Mouse (Mus musculus) right cerebral cortex, postnatal 10 days (tissue): Measurements from ENCODE around the gene Lcp2.

Source experiments
- DNase-seq, 2 experiments: peaks; one replicate each; pipeline ENCODE4 v3.0.0; 2021; ENCODE audit warnings: low spot score in 2 of 2

The Lcp2 gene

DNA sequence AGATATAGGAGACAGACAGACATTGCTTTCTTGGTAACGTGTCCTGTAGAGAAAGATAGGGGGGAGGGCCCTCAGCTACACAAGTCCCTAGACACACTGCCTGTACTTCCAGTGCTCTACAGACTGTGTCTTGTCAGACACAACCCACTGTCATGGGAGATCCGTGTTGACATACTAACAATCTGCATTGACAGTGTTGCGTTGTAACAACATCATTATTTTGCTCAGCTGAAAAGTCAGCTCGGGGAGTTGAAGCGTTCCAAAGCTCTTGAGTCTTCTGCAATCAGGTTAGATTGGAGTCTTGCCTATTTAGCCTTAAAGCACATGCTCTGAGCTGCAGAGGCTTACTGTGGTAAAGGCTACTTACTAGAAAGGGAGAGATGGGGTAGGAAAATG lies 820 bp downstream of the Lcp2 start:
- no peak for DNase-seq

DNA sequence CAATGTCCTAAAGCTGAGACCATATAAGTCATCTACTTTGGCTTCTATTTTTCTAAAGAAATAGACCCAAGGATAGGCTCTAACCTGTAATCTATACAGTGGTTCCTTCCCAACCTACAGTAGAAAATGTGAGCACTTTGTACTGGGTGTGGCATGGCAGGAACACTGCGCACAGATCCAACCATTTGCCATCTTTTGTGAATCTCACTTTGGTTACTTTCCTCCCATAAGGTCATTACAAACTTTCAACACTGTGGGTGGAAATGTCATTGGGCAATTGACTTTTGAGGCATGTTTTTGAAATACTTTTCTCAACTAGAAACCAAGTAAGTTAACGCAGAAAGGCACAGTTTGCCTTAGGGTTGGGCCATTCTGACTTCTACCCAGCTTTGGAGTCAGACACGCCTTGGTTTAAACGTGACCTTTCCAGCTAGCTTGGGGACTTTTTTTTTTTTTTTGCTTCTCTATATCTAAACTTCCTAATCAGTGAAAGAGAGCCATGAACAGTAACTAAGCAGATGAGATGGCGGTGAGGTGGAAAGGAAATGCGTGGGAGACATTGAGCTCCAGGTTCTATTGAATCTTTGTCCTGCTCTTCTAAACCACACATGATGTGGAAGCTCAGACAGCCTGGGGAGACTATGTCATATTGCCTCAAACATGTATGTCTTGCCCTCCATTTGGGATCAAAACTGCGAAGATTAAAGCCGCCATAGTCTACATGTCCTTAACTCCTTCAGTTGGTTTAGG lies 1.8 kb downstream of the Lcp2 start:
- no peak for DNase-seq

DNA sequence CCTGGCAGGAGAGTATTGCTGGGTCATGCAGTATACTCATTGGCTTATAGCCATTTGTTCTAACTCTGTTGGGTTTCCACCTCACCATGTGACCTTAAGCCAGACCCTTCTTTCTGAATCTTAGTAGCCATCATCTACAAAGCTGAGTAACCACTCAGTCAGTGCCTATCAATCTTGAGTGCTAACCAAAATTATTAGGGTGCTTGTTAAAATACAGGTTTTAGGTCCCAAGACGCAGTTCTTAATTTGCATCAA lies 2.3 kb downstream of the Lcp2 start:
- no peak for DNase-seq

DNA sequence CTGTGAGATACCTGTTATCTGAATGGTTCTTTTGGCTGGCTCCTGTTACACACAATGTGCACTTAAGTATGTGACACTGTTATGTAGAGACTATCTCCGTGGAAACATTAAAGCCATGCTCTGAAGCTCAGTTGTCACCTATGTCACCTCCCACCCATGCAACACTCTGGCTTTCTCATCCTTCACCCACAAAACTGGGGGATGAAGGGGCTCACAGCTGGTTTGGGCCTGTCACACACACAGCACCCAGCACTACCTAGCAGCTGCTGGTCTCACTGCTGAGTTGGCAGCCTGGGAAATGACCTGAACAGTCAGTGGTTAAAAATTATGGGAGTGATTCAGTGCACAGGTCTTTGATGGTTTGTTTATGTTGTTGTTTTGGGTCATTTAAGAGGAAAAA lies 3.3 kb downstream of the Lcp2 start:
- no peak for DNase-seq

DNA sequence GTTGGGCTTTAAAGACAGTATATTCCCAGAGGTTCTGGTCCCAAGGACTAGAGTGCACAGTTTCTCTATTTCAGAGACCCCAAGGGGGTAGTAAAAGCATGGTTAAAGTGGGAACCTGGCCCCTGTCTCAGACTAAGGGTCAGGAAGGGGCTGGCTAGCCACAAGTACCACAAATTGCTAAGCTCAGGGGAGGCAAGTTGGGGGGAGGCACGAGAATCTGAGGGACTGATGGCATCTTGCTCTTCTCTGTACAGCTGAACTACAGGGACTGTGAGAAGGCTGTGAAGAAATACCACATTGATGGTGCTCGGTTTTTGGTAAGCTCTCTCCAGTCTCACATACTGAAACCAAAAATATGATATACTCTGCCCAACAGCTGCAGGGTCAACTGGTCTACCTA lies 3.9 kb downstream of the Lcp2 start:
- DNase-seq: no peak

DNA sequence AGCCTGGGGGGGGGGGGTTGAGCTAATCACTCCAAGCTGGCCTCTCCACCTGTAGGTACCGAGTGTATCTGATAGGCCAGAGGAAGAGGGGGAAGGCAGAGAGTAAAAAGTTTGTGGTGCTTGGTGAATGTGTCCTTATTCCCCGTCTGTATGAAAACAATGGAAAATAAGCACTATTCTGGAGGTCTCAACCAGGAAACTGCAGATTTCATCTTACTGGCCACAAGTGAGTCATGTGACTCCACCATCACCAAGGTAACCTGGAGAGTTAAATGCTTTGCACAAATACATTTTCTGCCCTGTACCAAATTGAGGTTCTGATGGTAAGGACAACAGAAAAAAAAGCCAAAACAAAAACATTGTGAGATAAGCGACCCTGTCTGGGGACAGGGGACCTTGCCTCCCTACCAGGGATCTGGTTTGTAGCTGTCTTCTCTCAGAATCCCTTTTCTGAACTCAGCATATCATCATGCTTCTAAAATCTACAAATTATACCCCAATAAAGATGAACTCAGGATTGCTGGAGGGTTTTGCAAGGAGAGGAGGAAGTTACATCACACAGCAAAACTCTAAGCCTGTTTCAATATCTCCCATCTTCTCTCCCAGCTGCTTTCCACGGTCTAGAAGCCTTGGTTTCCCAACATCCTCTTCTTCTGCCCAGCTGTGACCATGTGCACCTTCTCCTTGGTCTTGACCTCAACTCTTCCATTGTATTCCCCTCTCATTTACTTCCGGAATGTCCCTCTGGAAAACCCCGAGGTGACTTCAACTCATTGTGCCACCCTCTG lies 6.5 kb downstream of the Lcp2 start:
- no peak for DNase-seq

DNA sequence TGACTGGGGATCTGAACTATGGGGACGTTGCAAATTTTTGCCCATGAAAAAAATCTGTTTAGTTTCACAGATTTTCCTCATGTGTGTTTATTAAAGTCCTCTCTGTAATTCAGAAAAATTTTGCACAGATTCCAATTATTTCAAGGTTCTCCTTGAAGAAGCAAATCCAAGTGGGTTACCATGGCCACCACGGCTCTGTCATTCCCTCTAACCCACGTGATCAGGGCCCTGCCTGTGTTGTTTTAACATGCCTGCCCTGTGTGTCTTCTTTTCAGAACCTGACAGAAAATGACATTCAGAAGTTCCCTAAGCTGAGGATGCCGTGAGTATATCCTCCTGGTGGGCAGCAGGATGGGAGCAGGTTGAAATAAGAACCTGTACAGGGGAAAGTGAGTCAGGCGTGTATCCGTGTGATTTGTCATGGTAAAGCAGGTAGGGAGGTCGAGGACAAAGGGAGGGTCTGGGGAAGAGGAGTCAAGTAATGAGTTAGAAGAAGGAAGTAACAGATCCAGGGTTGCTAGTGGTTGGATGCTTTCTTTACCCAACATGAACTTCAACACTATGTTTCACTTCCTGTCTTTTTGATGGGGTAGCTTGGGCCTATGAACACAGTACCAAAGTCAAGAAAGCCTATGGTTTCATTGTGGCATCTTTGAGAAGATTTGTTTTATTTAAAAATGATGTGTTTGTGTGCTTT lies 7.5 kb downstream of the Lcp2 start:
- peak; percentile 57 to 72 for DNase-seq

DNA sequence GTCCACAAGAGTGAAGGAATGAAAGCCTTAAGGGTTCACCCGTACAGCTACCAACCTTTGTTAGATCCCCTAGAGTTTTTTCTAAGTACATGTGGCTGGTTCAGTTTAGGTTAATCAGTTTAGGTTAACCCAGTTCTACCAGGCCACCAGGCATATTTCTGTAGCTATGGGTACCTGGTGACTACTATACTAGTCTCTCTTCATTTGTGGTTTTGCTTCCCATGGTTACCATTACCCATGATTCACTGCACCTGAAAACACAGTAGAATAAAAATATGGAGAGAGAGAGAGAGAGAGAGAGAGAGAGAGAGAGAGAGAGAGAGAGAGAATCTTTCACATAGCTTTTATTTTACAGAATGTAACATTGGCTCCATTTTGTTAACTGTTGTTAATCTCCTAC lies 10.0 kb downstream of the Lcp2 start:
- DNase-seq: no peak

DNA sequence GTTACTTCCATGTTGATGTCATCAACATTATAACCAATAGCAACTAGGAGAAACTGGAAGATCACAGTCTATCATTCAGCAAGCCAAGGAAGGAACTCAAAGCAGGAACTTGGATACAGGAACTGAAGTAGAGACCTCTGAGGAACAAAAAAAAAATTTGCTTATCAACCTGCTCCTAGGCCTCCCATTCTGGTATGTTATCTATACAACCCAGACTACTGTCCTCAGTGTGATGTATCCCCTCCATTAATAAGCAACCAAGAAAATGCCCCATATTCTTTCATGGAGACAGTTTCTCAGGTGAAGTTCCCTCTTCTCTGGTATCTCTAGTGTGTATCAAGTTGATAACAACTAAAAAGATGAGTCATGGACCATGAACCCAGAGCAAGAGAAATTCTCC lies 11.6 kb downstream of the Lcp2 start:
- DNase-seq: no peak

DNA sequence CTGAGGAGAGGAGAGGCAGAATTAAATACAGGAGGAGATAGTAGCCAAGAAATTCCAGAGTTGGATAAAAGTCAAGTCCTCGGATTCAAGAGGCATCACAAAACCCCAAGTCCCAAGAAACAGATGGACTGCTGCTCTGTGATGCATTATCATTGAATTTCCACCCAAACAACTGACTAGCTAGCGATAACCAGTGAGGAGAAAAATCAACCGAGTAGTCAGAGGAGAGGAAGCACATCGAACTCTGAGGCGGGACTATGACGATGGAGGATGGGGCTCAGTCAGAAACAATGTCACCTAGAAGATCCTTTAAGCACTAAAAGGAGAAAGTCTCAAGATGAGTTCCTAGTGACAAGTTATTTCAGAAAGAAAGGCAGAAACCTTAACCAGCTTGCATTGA lies 12.2 kb downstream of the Lcp2 start:
- DNase-seq: no peak

DNA sequence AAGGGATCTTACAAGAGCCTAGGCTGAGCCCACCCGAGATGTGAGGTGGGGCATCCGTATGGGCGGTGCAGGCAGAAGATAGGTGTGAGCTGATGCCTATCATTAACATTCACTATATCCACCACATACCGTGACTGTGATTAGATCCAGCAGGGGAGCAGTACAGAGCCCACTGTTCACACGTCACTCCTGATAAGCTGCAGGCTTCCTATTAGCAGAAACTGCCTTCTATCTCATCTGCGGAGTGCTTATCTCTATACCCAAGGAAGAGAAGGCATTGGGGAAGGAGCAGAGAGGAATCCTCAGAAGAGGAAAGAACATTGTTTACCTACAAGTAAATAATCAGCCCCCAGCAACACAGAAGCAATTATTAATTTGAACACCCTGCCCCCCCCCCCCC lies 15.0 kb downstream of the Lcp2 start:
- no peak for DNase-seq

DNA sequence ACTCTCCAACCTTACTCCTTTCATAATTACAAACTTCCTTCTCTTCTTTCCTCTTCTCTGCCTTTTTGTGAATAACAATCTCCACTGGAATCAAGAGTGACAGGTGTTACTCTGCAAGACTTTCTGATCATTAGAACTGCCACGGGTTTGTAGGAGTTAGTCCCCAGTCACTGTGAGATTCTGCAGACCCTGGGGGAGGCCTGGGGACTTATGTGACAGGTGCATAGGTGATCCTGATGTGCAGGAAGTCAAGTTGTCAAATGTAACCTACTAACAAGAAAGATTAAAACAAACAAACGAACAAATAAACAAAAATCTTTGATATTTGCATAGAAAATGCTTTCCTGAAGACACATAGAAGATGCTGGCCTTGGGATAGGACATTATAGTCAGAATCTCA lies 16.5 kb downstream of the Lcp2 start:
- DNase-seq: no peak

DNA sequence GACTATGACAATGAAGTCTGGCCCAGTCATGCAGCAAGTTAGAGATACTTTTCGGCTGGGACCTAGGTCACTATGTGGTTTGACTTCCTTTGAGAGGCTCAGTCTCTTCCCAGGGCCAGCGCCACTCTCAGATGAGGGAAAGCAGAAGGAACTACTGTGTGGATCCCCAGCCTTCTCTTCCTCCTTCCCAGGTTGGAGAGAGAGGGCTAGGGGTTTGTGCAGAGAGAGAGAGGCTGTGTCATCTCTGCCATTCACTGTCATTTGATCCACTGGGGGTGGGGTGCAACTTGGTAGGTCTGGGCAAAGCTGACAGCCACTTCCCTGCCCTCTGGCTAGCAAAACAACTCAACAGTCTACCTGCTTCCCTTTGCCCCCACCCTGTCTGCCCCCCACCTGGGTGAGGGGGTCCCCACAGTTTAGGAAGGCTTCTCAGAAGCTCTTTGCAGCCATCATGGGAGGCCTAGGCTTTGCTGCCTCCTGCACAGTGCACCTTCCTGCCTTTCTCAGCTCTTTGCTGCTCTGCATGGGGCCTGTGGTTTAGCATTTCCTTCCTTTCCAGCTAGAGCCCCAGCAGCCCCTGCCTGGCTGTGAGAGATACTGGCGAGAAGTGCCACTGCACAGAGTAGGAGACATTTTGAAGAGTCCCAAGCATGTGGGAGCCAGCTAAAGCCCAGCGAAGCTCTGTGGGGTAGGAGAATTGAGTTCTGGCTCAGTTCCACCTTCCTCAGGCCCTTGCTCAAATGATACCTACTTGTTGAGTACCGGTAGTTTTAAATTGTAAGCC lies 17.2 kb downstream of the Lcp2 start:
- DNase-seq: peak in 1 of 2 experiments; percentile 40

DNA sequence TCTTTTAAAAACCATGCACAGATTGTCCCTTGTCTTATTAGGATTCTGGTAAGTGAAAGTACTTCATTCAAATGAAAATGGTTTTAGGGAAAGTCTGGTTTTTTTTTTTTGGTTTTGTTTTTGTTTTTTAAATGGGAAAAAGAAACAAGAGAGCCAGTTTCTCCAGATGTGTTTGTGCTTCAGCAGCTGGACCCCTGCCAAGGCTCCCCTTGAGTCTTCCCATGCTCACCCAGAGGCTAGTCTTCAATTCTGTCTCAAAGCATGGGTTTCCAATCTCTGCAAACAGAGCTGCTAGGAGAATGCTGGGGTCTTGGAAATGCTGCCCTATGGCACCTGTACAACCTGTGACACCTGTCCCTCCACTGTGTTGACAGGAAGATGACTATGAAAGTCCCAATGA lies 23.9 kb downstream of the Lcp2 start:
- DNase-seq: no peak

DNA sequence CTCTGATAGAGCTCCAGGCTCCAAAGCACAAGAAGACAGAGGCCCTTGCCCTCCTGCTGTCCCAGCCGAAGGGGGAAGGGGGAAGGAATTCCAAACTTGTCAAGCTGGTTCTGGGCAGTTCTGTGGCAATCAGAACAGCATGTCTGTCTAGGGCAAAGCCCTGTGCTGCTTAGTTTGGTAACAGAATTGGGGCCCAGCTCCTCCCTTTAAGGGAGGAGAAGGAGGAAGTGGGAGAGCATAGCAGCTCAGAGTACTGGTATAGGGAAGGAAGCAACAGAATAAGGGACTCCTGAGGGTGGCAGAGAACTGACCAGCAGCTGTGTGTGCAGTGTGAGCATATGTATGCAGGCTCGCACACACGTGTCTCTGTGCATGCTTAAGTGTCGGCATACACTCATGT lies 25.6 kb downstream of the Lcp2 start:
- peak in 1 of 2 experiments; percentile 27 for DNase-seq

DNA sequence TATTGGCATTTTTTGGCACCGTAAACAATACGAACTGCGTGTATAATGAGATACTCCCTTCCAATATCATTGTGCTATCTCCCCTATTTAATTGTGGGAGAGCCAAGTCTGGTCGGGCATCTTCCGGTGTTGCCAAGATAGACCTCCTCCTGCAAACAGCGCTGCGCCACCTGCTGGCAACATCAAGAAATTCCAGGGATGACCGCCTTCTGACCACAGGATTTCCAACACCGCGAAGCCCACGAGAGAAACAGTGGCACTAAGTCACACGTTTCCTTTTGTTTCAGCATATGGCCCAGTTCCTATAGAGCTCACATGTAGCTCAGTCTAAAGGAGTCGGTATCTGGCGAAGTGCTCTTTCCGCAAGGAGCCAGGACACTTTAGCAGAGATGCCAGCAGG lies 27.1 kb downstream of the Lcp2 start:
- DNase-seq: peak; percentile 53 to 75

DNA sequence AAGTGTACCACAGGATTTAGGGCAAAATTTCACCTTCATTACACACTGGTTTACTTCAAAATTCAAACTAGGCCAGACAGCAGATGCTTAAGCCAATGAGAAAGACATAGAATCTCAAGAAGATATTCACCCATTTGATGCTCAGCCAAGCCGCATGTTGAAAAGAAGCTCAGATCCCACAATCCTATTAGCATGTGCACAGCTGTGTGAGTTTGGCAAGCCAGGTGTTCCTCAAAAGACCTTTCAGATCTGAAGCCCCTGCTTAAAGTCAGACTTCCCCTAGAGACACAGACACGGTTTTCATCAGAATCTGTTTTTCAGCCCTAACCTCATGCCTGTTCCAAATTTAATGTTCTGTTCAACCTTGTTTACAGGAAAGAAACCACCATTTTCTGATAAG lies 31.1 kb downstream of the Lcp2 start:
- peak in 1 of 2 experiments; percentile 39 for DNase-seq

DNA sequence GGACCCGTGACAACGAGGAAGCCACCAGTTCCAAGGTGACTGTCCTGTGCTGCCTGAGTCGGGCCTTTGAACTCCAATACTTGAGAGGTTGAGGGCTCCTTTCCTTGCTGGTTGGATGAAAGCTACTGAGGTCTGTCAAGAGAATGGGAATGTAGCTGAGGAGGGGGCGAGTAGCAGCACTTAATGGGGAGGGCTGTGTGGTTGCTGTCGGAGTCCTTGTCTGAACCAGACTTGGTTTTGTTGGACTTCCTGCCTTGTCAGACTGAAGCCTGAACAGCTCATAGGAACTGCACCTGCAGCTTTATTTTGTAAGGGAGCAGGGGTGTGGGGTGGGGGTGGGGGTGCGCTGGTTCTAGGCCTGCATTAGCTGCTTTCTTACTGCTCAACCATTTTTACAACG lies 31.9 kb downstream of the Lcp2 start:
- DNase-seq: no peak

DNA sequence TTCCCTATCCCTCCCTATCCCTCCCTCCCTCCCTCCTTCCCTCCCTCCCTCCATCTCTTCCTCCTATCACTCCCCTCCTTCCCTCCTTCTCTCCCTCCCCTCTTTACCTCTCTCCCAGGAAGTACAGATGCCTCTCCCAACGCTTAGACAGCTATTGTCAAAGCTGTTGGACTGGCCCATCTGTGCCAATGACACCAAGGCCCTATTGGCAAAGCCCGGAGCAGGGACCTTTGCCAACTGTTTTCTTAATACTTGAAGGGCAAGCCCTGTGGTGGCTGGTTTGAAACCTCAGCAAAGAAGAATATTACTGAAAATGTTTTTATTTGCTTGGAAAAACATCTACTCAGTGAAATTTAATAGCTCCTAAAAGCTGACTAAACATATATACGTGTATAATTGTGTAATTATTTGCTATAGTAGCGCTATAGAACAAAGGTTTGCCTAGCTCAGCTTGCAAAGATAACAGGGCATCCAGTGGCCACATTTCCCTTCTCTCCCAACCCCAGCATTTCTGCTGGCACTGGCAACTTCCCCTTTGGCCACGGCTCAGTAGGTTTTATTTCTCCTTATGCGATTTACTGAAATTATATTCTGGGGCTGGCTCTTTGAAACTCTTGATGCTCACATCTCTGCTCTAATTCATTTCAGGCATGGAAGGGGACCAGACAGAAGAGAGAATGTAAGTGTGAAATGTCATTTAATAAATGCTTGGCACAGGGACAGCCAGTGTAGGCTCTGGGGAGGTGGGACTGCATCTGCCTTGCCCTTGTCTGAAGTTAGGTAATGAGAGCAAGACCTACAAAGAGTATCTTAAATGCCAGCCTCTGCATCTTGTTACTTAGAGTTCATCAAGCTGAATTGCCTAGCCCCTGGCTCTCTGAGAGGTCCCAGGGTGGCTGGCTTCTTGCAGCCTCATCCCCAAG lies 33.1 kb downstream of the Lcp2 start:
- no peak for DNase-seq

DNA sequence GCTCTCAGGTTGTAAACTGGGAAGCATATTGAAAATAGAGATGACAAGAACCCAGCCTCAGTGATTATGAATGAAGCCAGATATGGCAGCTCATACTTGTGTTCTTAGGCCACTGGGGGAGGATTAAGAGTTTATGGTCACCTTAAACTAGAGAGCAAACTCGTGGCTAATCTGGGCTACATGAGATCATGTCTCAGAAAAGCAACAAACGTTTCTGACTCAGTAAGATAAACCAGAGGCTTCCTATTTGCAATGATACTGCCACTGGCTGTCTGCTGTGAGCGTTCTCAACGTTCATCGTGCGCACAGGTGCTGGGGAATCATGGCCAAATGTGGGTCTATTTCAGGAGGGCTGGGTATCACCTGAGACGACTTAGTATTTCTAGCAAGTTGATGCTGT lies 37.1 kb downstream of the Lcp2 start:
- no peak for DNase-seq

DNA sequence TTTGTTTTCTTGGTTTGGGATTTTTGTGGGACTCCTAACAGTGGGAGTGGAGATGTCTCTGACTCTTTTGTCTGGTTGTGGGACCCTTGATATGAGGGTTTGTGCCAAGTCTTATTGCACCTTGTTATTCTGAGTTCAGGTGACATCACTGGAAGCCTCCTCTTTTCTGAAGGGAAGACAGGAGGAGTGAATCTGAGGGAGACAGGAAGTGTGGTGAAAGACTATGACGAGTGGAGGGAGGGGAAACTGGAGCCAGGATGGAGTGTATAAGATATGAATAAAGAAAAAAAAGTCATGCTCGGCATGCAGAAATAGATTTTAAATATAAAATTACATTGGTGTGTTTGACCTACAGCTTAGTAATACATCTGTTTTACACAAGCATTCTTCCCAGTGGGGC lies 37.9 kb downstream of the Lcp2 start:
- DNase-seq: no peak
